Mouse (Mus musculus): ENCODE measurements around the gene Fam84a. TPM values are rescaled to one million over a fixed set of nuclear protein-coding genes. Genes with fewer than 3 reads are reported as not detected.

Gene Fam84a
- polyA plus RNA-seq, 1 experiment from 2014 or later, result 17.6 TPM

GRCm38 (mm10) chr12:14114730-14115129 lies 37.1 kb downstream of the Fam84a start:
- Histone ChIP-seq H3K9ac (no peak overlapping the region), H3K27ac (no peak overlapping the region), H3K36me3 (no peaks in the 10 kb centered on the region), H3K27me3 (no peaks in the 10 kb centered on the region), H3K4me1 (no peaks in the 10 kb centered on the region), H3K4me3 (no peak overlapping the region), H3K4me2 (replicated peaks) (no peak overlapping the region), H3K9me3 (no peaks in the 10 kb centered on the region)
- no peak for ATAC-seq (ENCODE audit: insufficient number of reproducible peaks, insufficient read depth, low FRiP score, low TSS enrichment)
- WGBS, result 76% methylated on average over 6 of the region's 6 CpGs

- H3K9ac ChIP-seq, result no peak overlapping the region
- no peak overlapping the region for H3K4me2 ChIP-seq (replicated peaks)
- ATAC-seq (ENCODE audit: insufficient number of reproducible peaks, insufficient read depth, low FRiP score, low TSS enrichment), result no peak
- no peaks in the 10 kb centered on the region for H3K9me3 ChIP-seq
- H3K4me3 ChIP-seq, result no peak overlapping the region
- H3K4me1 ChIP-seq, result no peaks in the 10 kb centered on the region
- H3K27me3 ChIP-seq, result no peaks in the 10 kb centered on the region
- no peaks in the 10 kb centered on the region for H3K36me3 ChIP-seq
- no peak overlapping the region for H3K27ac ChIP-seq
Observed at GRCm38 (mm10) chr12:14096944-14097343, 54.9 kb downstream of the Fam84a start.

Data from embryonic facial prominence, embryonic 12.5 days (tissue).